In the genomic region with DNA sequence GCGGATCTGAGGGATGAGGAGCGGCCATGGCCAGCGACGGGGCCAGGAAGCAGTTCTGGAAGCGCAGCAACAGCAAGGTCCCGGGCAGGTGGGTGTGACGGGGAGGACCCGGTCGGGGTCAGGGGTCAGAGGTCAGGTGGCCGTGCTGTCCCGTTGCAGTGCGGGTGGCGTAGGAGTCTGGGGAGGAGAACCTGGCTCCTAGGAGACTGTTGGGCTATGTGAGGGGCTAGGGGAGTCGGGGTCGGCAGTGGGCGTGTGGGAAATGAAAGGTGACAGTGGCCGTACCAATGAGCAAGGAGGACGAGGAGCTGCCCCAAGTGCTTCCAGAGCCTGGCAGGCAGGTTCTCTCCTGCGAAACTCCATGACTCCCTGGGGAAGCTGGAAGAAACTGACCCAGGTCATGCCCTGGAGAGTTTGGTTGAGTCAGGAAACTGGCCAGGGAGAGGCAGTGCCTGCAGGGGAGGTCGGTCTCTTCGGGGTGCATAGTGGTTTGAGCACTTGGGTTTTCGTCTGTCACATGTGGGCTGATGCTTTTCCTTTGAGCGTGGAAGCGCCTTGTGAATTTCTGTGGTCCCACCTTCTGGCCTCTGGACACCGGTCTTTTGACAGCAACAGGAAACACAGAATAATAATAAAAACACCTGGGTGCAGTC, we compare ENCODE assay signal across 8 mouse cellular contexts. TPM values are rescaled to one million over a fixed set of nuclear protein-coding genes. Genes with fewer than 3 reads are reported as not detected.
DNase-seq lines count a peak whose midpoint lies in the region; ATAC-seq and TF ChIP-seq lines count a peak whose summit lies in the region.

No protein-coding gene starts in this region.

- peak overlapping the region; percentile 97 for H3K4me3 ChIP-seq in embryonic facial prominence, embryonic 10.5 days
- H3K4me3 ChIP-seq in intestine, embryonic 14.5 days (ENCODE audit: low read depth, low read length): peak overlapping the region; percentile 88
- peak overlapping the region; percentile 97 for H3K4me3 ChIP-seq in myocyte

- H3K27ac ChIP-seq in embryonic facial prominence, embryonic 10.5 days (replicated peaks): peak overlapping the region; percentile 92
- H3K27ac ChIP-seq in intestine, embryonic 14.5 days (ENCODE audit: low read depth): peak overlapping the region; percentile 82; the same call in 1 of the 2 replicates

- no peak for ATAC-seq in intestine, embryonic 14.5 days (replicated peaks; ENCODE audit: low FRiP score, low TSS enrichment, low read depth)

- peak overlapping the region; percentile 85 for H3K9ac ChIP-seq in intestine, embryonic 14.5 days (ENCODE audit: low read length)

- H3K36me3 ChIP-seq in embryonic facial prominence, embryonic 10.5 days (replicated peaks): peaks cover 4% of the 10 kb centered on the region; the same call in 1 of the 2 replicates
- peaks cover 5% of the 10 kb centered on the region for H3K36me3 ChIP-seq in intestine, embryonic 14.5 days (ENCODE audit: control insufficient read depth, insufficient read depth, low read length)
- no peaks in the 10 kb centered on the region for H3K36me3 ChIP-seq in myocyte (ENCODE audit: control insufficient read depth, insufficient read depth)

- DNase-seq in layer of hippocampus, adult 8-10 months (ENCODE audit: low spot score in 2 of 2): peak; percentile 53 to 58
- DNase-seq in layer of hippocampus, adult 9-11 months: no peak
- no peak for DNase-seq in embryonic facial prominence, embryonic 10.5 days (ENCODE audit: low spot score)
- DNase-seq in intestine, embryonic 14.5 days (ENCODE audit: low spot score): no peak
- no peak for DNase-seq in MN1 (ENCODE audit: low spot score)
- no peak for DNase-seq in thymus, postnatal 36 days
- no peak for DNase-seq in right cerebral cortex, postnatal 4 days

- TF ChIP-seq POLR2A in myocyte (IDR thresholded peaks at IDR 0.05; ENCODE audit: insufficient read length, low read depth): no peak

- H3ac ChIP-seq in myocyte (ENCODE audit: control insufficient read depth, insufficient read length): peak overlapping the region; percentile 82

- 16% methylated on average over 25 of the region's 25 CpGs for WGBS in embryonic facial prominence, embryonic 10.5 days
- 15% methylated on average over 25 of the region's 25 CpGs for WGBS in intestine, embryonic 14.5 days

- H3K4me1 ChIP-seq in embryonic facial prominence, embryonic 10.5 days: peaks cover 22% of the 10 kb centered on the region
- peaks cover 17% of the 10 kb centered on the region for H3K4me1 ChIP-seq in intestine, embryonic 14.5 days (replicated peaks; ENCODE audit: control insufficient read depth, insufficient read depth, low read length)

- peak overlapping the region; percentile 100 for H3K4me2 ChIP-seq in intestine, embryonic 14.5 days (ENCODE audit: low read length)
- H3K4me2 ChIP-seq in myocyte (ENCODE audit: low read depth): peak overlapping the region; percentile 93

- H3K9me3 ChIP-seq in embryonic facial prominence, embryonic 10.5 days: no peaks in the 10 kb centered on the region
- H3K9me3 ChIP-seq in intestine, embryonic 14.5 days (ENCODE audit: control insufficient read depth, low read length): no peaks in the 10 kb centered on the region

- H3K79me2 ChIP-seq in myocyte (ENCODE audit: control insufficient read depth, insufficient read depth): peaks cover 26% of the 10 kb centered on the region

- H3K27me3 ChIP-seq in embryonic facial prominence, embryonic 10.5 days (replicated peaks; ENCODE audit: low read depth, poor library complexity, severe bottlenecking): no peaks in the 10 kb centered on the region
- no peaks in the 10 kb centered on the region for H3K27me3 ChIP-seq in intestine, embryonic 14.5 days (replicated peaks; ENCODE audit: control insufficient read depth, insufficient read depth, low read length)
- H3K27me3 ChIP-seq in myocyte (ENCODE audit: control insufficient read depth, insufficient read depth, insufficient read length): no peaks in the 10 kb centered on the region

TF ChIP-seq in myocyte, 11 proteins besides CTCF, POLR2A, EP300 and RAD21:
- TF ChIP-seq CEBPB (IDR thresholded peaks at IDR 0.05; ENCODE audit: insufficient read depth, poor library complexity, severe bottlenecking) (no peak), TCF3 (IDR thresholded peaks at IDR 0.05; ENCODE audit: insufficient read length, low read depth) (no peak), SRF (IDR thresholded peaks at IDR 0.05; ENCODE audit: control insufficient read depth, insufficient read length, low read depth) (no peak)

RNA-seq across cellular contexts. Expression of a gene that starts 0.4 kb away (rescaled TPM):
- total RNA-seq in layer of hippocampus, adult 8-10 months (2022): 10 to 100 TPM; 28.8 to 37.3 (median 34.8) TPM
- polyA plus RNA-seq in embryonic facial prominence, embryonic 10.5 days (2016; fragmentation: Nextera tagmentation; extraction: Ambion mirVana): 11.2 and 11.9 TPM in 2 replicates
- 9.6 and 10.3 TPM in 2 replicates for polyA plus RNA-seq in intestine, embryonic 14.5 days (2014; fragmentation: Nextera tagmentation; extraction: Ambion mirVana)
- 30.5 TPM for polyA plus RNA-seq in myocyte (2012; fragmentation: generic; extraction: Trizol)

RNA-seq across cellular contexts. Expression of a gene that starts 28.7 kb away (rescaled TPM):
- total RNA-seq in layer of hippocampus, adult 8-10 months (2022): 10 to 100 TPM; 51.0 to 55.5 (median 52.0) TPM
- polyA plus RNA-seq in embryonic facial prominence, embryonic 10.5 days (2016; fragmentation: Nextera tagmentation; extraction: Ambion mirVana): 11.7 and 13.1 TPM in 2 replicates
- polyA plus RNA-seq in intestine, embryonic 14.5 days (2014; fragmentation: Nextera tagmentation; extraction: Ambion mirVana): 11.5 and 11.7 TPM in 2 replicates
- polyA plus RNA-seq in myocyte (2012; fragmentation: generic; extraction: Trizol): 13.8 TPM

Comparison
In these comparisons a context has a peak if more than half of its experiments do, and no peak if none do; other contexts are left out.
1. DNase-seq: peak in layer of hippocampus, adult 8-10 months (2 of 2); none in layer of hippocampus, adult 9-11 months (single experiment), embryonic facial prominence, embryonic 10.5 days (single experiment), intestine, embryonic 14.5 days (single experiment), MN1 (single experiment), thymus, postnatal 36 days (0 of 2) and right cerebral cortex, postnatal 4 days (single experiment).
2. Peak in every context shown above with its lines, with median percentiles within 50 percentile points of each other: H3K4me3 ChIP-seq.